Mouse (Mus musculus): ENCODE measurements around the gene Olfr328. TPM values are rescaled to one million over a fixed set of nuclear protein-coding genes. Genes with fewer than 3 reads are reported as not detected.

Gene Olfr328
- not detected in 2 replicates for total RNA-seq (2012; rRNA removed)
- not detected in 2 replicates for total RNA-seq (2014; rRNA removed)
- not detected in 2 replicates for polyA plus RNA-seq (2012; ENCODE audit: insufficient read length, low read depth)

DNA sequence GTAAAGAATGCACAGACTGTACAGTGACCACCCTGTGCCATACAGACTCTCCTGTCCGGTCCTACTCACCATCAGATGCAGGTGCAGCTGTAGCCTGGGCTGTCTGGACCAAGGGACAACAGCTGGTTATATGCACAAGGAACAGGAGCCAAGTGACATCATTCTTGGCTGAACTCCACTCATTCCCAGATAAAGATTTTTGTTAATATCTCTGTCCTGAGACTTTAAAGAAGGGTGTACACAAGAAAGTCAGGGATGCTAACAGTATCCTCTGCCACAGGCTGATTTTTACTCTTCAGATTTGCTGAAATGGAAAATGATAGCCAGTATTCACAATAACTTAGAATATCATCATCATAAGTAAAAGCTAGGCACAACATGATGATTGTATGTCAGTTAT, at the start of gene Olfr328:
Gene Olfr328 (minus strand): TSS at position 101 of the 400 bp plus-strand sequence.
- no peak within 1 kb of the TSS for H3K4me2 ChIP-seq (ENCODE audit: insufficient read depth, low read depth, poor library complexity, severe bottlenecking)
- H3K9ac ChIP-seq (ENCODE audit: insufficient read depth, low read depth) = no peak within 1 kb of the TSS
- in situ Hi-C loops (cut with MboI; ENCODE audit: low pct_ligation_motif_present, low pct_unique_long_range_greater_than_20kb, low sequenced_read_pairs) (no loop called here), dilution Hi-C loops (cut with MboI; ENCODE audit: extremely low pct_ligation_motif_present, extremely low pct_unique_long_range_greater_than_20kb, low sequenced_read_pairs) (no loop called here)
- no peaks in the 10 kb centered on the region for H3K9me3 ChIP-seq (replicated peaks; ENCODE audit: low read length)
- no peak for TF ChIP-seq ZC3H11A (IDR thresholded peaks at IDR 0.05; ENCODE audit: low read depth, low read length)
- H3K79me2 ChIP-seq (replicated peaks; ENCODE audit: control insufficient read depth, extremely low read depth, insufficient read depth, poor library complexity, severe bottlenecking) = no peaks in the 10 kb centered on the region
- no peak within 1 kb of the TSS for H3K4me3 ChIP-seq (replicated peaks in 1 of 3; ENCODE audit: low read depth in 2 of 3, low read length in 2 of 3, poor library complexity in 1 of 3)
- H3K27me3 ChIP-seq (replicated peaks) = peaks cover 57% of the 10 kb centered on the region
- no peak within 1 kb of the TSS for H3K27ac ChIP-seq (ENCODE audit: insufficient read depth, low read depth)
- no peaks in the 10 kb centered on the region for H3K36me3 ChIP-seq (replicated peaks in 1 of 2; ENCODE audit: control insufficient read depth in 1 of 2, insufficient read depth in 1 of 2, low read length in 1 of 2)
- no peaks in the 10 kb centered on the region for H3K4me1 ChIP-seq (ENCODE audit: control insufficient read depth in 1 of 2, insufficient read depth in 2 of 2)
- DNase-seq (ENCODE audit: extremely low read depth) = no peak

GRCm38 (mm10) chr11:58605228-58605627, 49.8 kb upstream of the Olfr328 start:
- no peak overlapping the region for H3K27ac ChIP-seq (ENCODE audit: insufficient read depth, low read depth)
- DNase-seq (ENCODE audit: extremely low read depth) = no peak
- H3K4me1 ChIP-seq (ENCODE audit: control insufficient read depth in 1 of 2, insufficient read depth in 2 of 2) = no peaks in the 10 kb centered on the region
- TF ChIP-seq MEF2A (IDR thresholded peaks at IDR 0.05; ENCODE audit: borderline replicate concordance, low read depth, low read length) (no peak), MAX (IDR thresholded peaks at IDR 0.05; ENCODE audit: low read length) (no peak), PAX5 (IDR thresholded peaks at IDR 0.05; ENCODE audit: low read length) (no peak), ZMIZ1 (IDR thresholded peaks at IDR 0.05; ENCODE audit: low read depth, low read length) (no peak), ZKSCAN1 (IDR thresholded peaks at IDR 0.05; ENCODE audit: borderline replicate concordance, low read depth, low read length) (no peak), USF2 (conservative IDR thresholded peaks at IDR 0.05; ENCODE audit: low read depth, low read length) (no peak), NELFE (IDR thresholded peaks at IDR 0.05; ENCODE audit: low read depth, low read length) (no peak), IRF4 (IDR thresholded peaks at IDR 0.05; ENCODE audit: low read depth, low read length) (no peak)
- H3K9ac ChIP-seq (ENCODE audit: insufficient read depth, low read depth) = no peak overlapping the region
- peaks cover 85% of the 10 kb centered on the region for H3K27me3 ChIP-seq (replicated peaks)
- dilution Hi-C loops (cut with MboI; ENCODE audit: extremely low pct_ligation_motif_present, extremely low pct_unique_long_range_greater_than_20kb, low sequenced_read_pairs) (no loop called here), in situ Hi-C loops (cut with MboI; ENCODE audit: low pct_ligation_motif_present, low pct_unique_long_range_greater_than_20kb, low sequenced_read_pairs) (no loop called here)
- no peak overlapping the region for H3K4me3 ChIP-seq (replicated peaks in 1 of 3; ENCODE audit: low read depth in 2 of 3, low read length in 2 of 3, poor library complexity in 1 of 3)
- H3K79me2 ChIP-seq (replicated peaks; ENCODE audit: control insufficient read depth, extremely low read depth, insufficient read depth, poor library complexity, severe bottlenecking) = no peaks in the 10 kb centered on the region
- H3K36me3 ChIP-seq (replicated peaks in 1 of 2; ENCODE audit: control insufficient read depth in 1 of 2, insufficient read depth in 1 of 2, low read length in 1 of 2) = no peaks in the 10 kb centered on the region
- H3K4me2 ChIP-seq (ENCODE audit: insufficient read depth, low read depth, poor library complexity, severe bottlenecking) = no peak overlapping the region
- H3K9me3 ChIP-seq (replicated peaks; ENCODE audit: low read length) = no peaks in the 10 kb centered on the region

GRCm38 (mm10) chr11:58604688-58605087, 49.3 kb upstream of the Olfr328 start:
- in situ Hi-C loops (cut with MboI; ENCODE audit: low pct_ligation_motif_present, low pct_unique_long_range_greater_than_20kb, low sequenced_read_pairs) = no loop called here
- dilution Hi-C loops (cut with MboI; ENCODE audit: extremely low pct_ligation_motif_present, extremely low pct_unique_long_range_greater_than_20kb, low sequenced_read_pairs) = no loop called here
- H3K27ac ChIP-seq (ENCODE audit: insufficient read depth, low read depth) = no peak overlapping the region

More at GRCm38 (mm10) chr11:58604688-58605087, 49.3 kb upstream of the Olfr328 start:
- no peak overlapping the region for H3K9ac ChIP-seq (ENCODE audit: insufficient read depth, low read depth)
- no peaks in the 10 kb centered on the region for H3K36me3 ChIP-seq (replicated peaks in 1 of 2; ENCODE audit: control insufficient read depth in 1 of 2, insufficient read depth in 1 of 2, low read length in 1 of 2)
- TF ChIP-seq MAZ (IDR thresholded peaks at IDR 0.05; ENCODE audit: low read depth, low read length) (no peak), UBTF (IDR thresholded peaks at IDR 0.05; ENCODE audit: low read depth, low read length) (no peak), USF1 (IDR thresholded peaks at IDR 0.05; ENCODE audit: low read depth, low read length) (no peak), TBP (conservative IDR thresholded peaks at IDR 0.05; ENCODE audit: low read depth, low read length) (no peak), ZMIZ1 (IDR thresholded peaks at IDR 0.05; ENCODE audit: low read depth, low read length) (no peak), ZNF384 (IDR thresholded peaks at IDR 0.05; ENCODE audit: low read depth, low read length) (no peak), SIN3A (IDR thresholded peaks at IDR 0.05; ENCODE audit: low read length) (no peak), SMC3 (IDR thresholded peaks at IDR 0.05; ENCODE audit: low read depth, low read length) (no peak), JUND (conservative IDR thresholded peaks at IDR 0.05; ENCODE audit: low read depth, low read length) (no peak), IRF4 (IDR thresholded peaks at IDR 0.05; ENCODE audit: low read depth, low read length) (no peak), HCFC1 (IDR thresholded peaks at IDR 0.05; ENCODE audit: low read depth, low read length) (no peak), POLR2A (IDR thresholded peaks at IDR 0.05; ENCODE audit: low read depth, low read length) (no peak), GABPA (IDR thresholded peaks at IDR 0.05; ENCODE audit: insufficient replicate concordance, low read depth, low read length) (no peak), ELF1 (IDR thresholded peaks at IDR 0.05; ENCODE audit: low read depth, low read length) (no peak), MYC (IDR thresholded peaks at IDR 0.05; ENCODE audit: low read depth, low read length) (no peak)
- no peaks in the 10 kb centered on the region for H3K9me3 ChIP-seq (replicated peaks; ENCODE audit: low read length)
- H3K79me2 ChIP-seq (replicated peaks; ENCODE audit: control insufficient read depth, extremely low read depth, insufficient read depth, poor library complexity, severe bottlenecking) = no peaks in the 10 kb centered on the region
- no peak for DNase-seq (ENCODE audit: extremely low read depth)
- H3K4me1 ChIP-seq (ENCODE audit: control insufficient read depth in 1 of 2, insufficient read depth in 2 of 2) = no peaks in the 10 kb centered on the region
- H3K4me3 ChIP-seq (replicated peaks in 1 of 3; ENCODE audit: low read depth in 2 of 3, low read length in 2 of 3, poor library complexity in 1 of 3) = no peak overlapping the region
- H3K4me2 ChIP-seq (ENCODE audit: insufficient read depth, low read depth, poor library complexity, severe bottlenecking) = no peak overlapping the region
- H3K27me3 ChIP-seq (replicated peaks) = peaks cover 84% of the 10 kb centered on the region
